In the genomic region with DNA sequence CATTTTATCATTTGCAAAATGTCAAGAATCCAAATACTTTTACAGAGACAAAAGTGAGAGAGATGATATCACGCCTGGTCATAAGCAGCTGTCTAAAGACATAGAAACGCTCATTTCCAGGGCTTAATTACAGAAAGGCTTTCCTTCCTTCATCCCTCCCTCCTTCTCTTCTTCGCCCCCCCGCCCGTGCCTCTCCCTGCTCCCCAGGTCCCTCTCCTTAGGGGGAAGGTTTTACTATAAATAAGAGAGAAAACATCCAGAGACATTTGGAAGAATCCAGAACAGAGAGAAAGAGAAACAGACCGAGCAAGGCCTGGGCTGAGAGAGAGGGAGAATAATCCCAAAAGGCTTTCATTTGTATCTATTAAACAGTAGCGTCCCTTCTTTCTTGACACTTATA, we compare ENCODE assay signal across 10 mouse cellular contexts. TPM values are rescaled to one million over a fixed set of nuclear protein-coding genes. Genes with fewer than 3 reads are reported as not detected.
A peak's percentile ranks its signal among the peaks of the same experiment; 100 is the strongest.
DNase-seq lines count a peak whose midpoint lies in the region; ATAC-seq and TF ChIP-seq lines count a peak whose summit lies in the region.
"Had no signal": no experiment of that assay in that cellular context is flagged by ENCODE, and none has a peak within 500 bp of the region (broad histone marks: within the 10 kb centered on the region; RNA-seq: fewer than 3 reads in every experiment).

No protein-coding gene starts in this region.

- H3K79me2 ChIP-seq in liver, adult 2 months (ENCODE audit: control insufficient read depth, insufficient read depth, low read length) = no peaks in the 10 kb centered on the region

- no peak for TF ChIP-seq POLR2A in liver, adult 2 months (IDR thresholded peaks at IDR 0.05; ENCODE audit: extremely low read depth, insufficient read depth, low read length)

- peak overlapping the region; percentile 83; the same call in 1 of the 2 replicates for H3K4me3 ChIP-seq in liver, adult 2 months (ENCODE audit: insufficient read depth, low read depth, low read length)
- peak overlapping the region; percentile 89 for H3K4me3 ChIP-seq in embryonic facial prominence, embryonic 12.5 days
- H3K4me3 ChIP-seq in intestine, embryonic 15.5 days (replicated peaks) = peak overlapping the region; percentile 87
- H3K4me3 ChIP-seq in neural tube, embryonic 13.5 days = peak overlapping the region; percentile 79

- peak overlapping the region; percentile 78 for H3K4me2 ChIP-seq in embryonic facial prominence, embryonic 12.5 days (replicated peaks)
- peak overlapping the region; percentile 94 for H3K4me2 ChIP-seq in intestine, embryonic 15.5 days (replicated peaks)
- peak overlapping the region; percentile 81 for H3K4me2 ChIP-seq in neural tube, embryonic 13.5 days

- DNase-seq in liver, adult 2 months (ENCODE audit: extremely low read depth, low read depth, low spot score) = no peak
- DNase-seq in liver = no peak
- no peak for DNase-seq in thymus, postnatal 36 days
- no peak for DNase-seq in gastrocnemius, adult 18-20 months (ENCODE audit: low spot score)
- no peak for DNase-seq in right cerebral cortex, adult 18-20 months

- H3K27me3 ChIP-seq in liver, adult 2 months (ENCODE audit: control insufficient read depth, insufficient read depth, low read length) = no peaks in the 10 kb centered on the region
- H3K27me3 ChIP-seq in embryonic facial prominence, embryonic 12.5 days = no peaks in the 10 kb centered on the region
- H3K27me3 ChIP-seq in intestine, embryonic 15.5 days (replicated peaks) = no peaks in the 10 kb centered on the region
- H3K27me3 ChIP-seq in neural tube, embryonic 13.5 days = no peaks in the 10 kb centered on the region

- peaks cover 10% of the 10 kb centered on the region for H3K4me1 ChIP-seq in liver, adult 2 months (ENCODE audit: control insufficient read depth, insufficient read depth, low read length)
- H3K4me1 ChIP-seq in embryonic facial prominence, embryonic 12.5 days = peaks cover 19% of the 10 kb centered on the region
- H3K4me1 ChIP-seq in intestine, embryonic 15.5 days (replicated peaks) = peaks cover 12% of the 10 kb centered on the region
- peaks cover 32% of the 10 kb centered on the region for H3K4me1 ChIP-seq in neural tube, embryonic 13.5 days (replicated peaks)

- peak overlapping the region; percentile 75 for H3K9ac ChIP-seq in liver, adult 2 months (ENCODE audit: low read depth, low read length)
- peak overlapping the region; percentile 91 for H3K9ac ChIP-seq in embryonic facial prominence, embryonic 12.5 days
- H3K9ac ChIP-seq in intestine, embryonic 15.5 days = peak overlapping the region; percentile 84
- peak overlapping the region; percentile 86 for H3K9ac ChIP-seq in neural tube, embryonic 13.5 days

- no peak for TF ChIP-seq CTCF in liver, adult 2 months (IDR thresholded peaks at IDR 0.05; ENCODE audit: low read depth, low read length)

- H3K27ac ChIP-seq in liver, adult 2 months (replicated peaks; ENCODE audit: insufficient read depth, low read depth, low read length) = no peak overlapping the region
- no peak overlapping the region for H3K27ac ChIP-seq in embryonic facial prominence, embryonic 12.5 days
- no peak overlapping the region for H3K27ac ChIP-seq in intestine, embryonic 15.5 days
- peak overlapping the region; percentile 91; the same call in 1 of the 2 replicates for H3K27ac ChIP-seq in neural tube, embryonic 13.5 days (replicated peaks)

- peaks cover 2% of the 10 kb centered on the region; the same call in 1 of the 2 replicates for H3K36me3 ChIP-seq in liver, adult 2 months (ENCODE audit: control insufficient read depth, insufficient read depth, low read length)
- H3K36me3 ChIP-seq in embryonic facial prominence, embryonic 12.5 days = peaks cover 34% of the 10 kb centered on the region
- H3K36me3 ChIP-seq in intestine, embryonic 15.5 days = peaks cover 17% of the 10 kb centered on the region; the same call in 1 of the 2 replicates
- peaks cover 45% of the 10 kb centered on the region for H3K36me3 ChIP-seq in neural tube, embryonic 13.5 days

- no peak for ATAC-seq in embryonic facial prominence, embryonic 12.5 days (ENCODE audit: insufficient number of reproducible peaks, insufficient read depth, low FRiP score, low TSS enrichment)
- ATAC-seq in intestine, embryonic 15.5 days = no peak
- no peak for ATAC-seq in neural tube, embryonic 13.5 days (ENCODE audit: low read depth)

- WGBS in liver, adult 2 months = 29% methylated on average over 7 of the region's 7 CpGs
- 19% methylated on average over 7 of the region's 7 CpGs for WGBS in embryonic facial prominence, embryonic 12.5 days
- WGBS in intestine, embryonic 15.5 days = 15% methylated on average over 7 of the region's 7 CpGs
- 24% methylated on average over 7 of the region's 7 CpGs for WGBS in neural tube, embryonic 13.5 days

- no peaks in the 10 kb centered on the region for H3K9me3 ChIP-seq in embryonic facial prominence, embryonic 12.5 days
- no peaks in the 10 kb centered on the region for H3K9me3 ChIP-seq in intestine, embryonic 15.5 days
- H3K9me3 ChIP-seq in neural tube, embryonic 13.5 days = no peaks in the 10 kb centered on the region

RNA-seq across cellular contexts. Expression of a gene that starts 0.7 kb away (rescaled TPM):
- total RNA-seq in liver, adult 2 months (2014; rRNA removed) = 6.0 and 9.1 TPM in 2 replicates
- 17.8 and 23.7 TPM in 2 replicates for polyA plus RNA-seq in liver, adult 2 months (2012; rRNA removed)
- 37.9 and 39.6 TPM in 2 replicates for polyA plus RNA-seq in embryonic facial prominence, embryonic 12.5 days (2016; fragmentation: Nextera tagmentation; extraction: Ambion mirVana)
- polyA plus RNA-seq in intestine, embryonic 15.5 days (2015; fragmentation: Nextera tagmentation; extraction: Ambion mirVana) = 32.2 and 32.9 TPM in 2 replicates
- polyA plus RNA-seq in neural tube, embryonic 13.5 days (2015; fragmentation: Nextera tagmentation; extraction: Ambion mirVana) = 50.7 and 55.5 TPM in 2 replicates
- 1 to 10 TPM; 8.3 to 8.6 TPM for total RNA-seq in gastrocnemius, adult 18-20 months (2021)

RNA-seq across cellular contexts. Expression of a gene that starts 1.0 kb away (rescaled TPM):
- 12.1 and 12.4 TPM in 2 replicates for total RNA-seq in liver, adult 2 months (2014; rRNA removed)
- polyA plus RNA-seq in liver, adult 2 months (2012; rRNA removed) = 9.4 and 11.8 TPM in 2 replicates
- polyA plus RNA-seq in embryonic facial prominence, embryonic 12.5 days (2016; fragmentation: Nextera tagmentation; extraction: Ambion mirVana) = 73.8 and 82.9 TPM in 2 replicates
- polyA plus RNA-seq in intestine, embryonic 15.5 days (2015; fragmentation: Nextera tagmentation; extraction: Ambion mirVana) = 39.8 and 41.3 TPM in 2 replicates
- 51.4 and 51.7 TPM in 2 replicates for polyA plus RNA-seq in neural tube, embryonic 13.5 days (2015; fragmentation: Nextera tagmentation; extraction: Ambion mirVana)
- total RNA-seq in gastrocnemius, adult 18-20 months (2021) = 10 to 100 TPM; 23.2 to 23.6 TPM

RNA-seq across cellular contexts. Expression of a gene that starts 13.4 kb away (rescaled TPM):
- total RNA-seq in liver, adult 2 months (2014; rRNA removed) = not detected in 2 replicates
- polyA plus RNA-seq in liver, adult 2 months (2012; rRNA removed) = not detected in 2 replicates
- polyA plus RNA-seq in embryonic facial prominence, embryonic 12.5 days (2016; fragmentation: Nextera tagmentation; extraction: Ambion mirVana) = 0.47 and 0.59 TPM in 2 replicates
- polyA plus RNA-seq in intestine, embryonic 15.5 days (2015; fragmentation: Nextera tagmentation; extraction: Ambion mirVana) = not detected in 2 replicates
- 18.1 and 23.3 TPM in 2 replicates for polyA plus RNA-seq in neural tube, embryonic 13.5 days (2015; fragmentation: Nextera tagmentation; extraction: Ambion mirVana)
- total RNA-seq in gastrocnemius, adult 18-20 months (2021) = not detected
- total RNA-seq: adrenal gland, adult 2 months; layer of hippocampus, adult 8-10 months had no signal
- polyA plus RNA-seq: adrenal gland, adult 2 months had no signal

RNA-seq across cellular contexts. Expression of a gene that starts 43.1 kb away (rescaled TPM):
- 0.09 and 0.47 TPM in 2 replicates for total RNA-seq in liver, adult 2 months (2014; rRNA removed)
- 0.35 and 0.46 TPM in 2 replicates for polyA plus RNA-seq in liver, adult 2 months (2012; rRNA removed)
- polyA plus RNA-seq in embryonic facial prominence, embryonic 12.5 days (2016; fragmentation: Nextera tagmentation; extraction: Ambion mirVana) = 2.3 and 2.8 TPM in 2 replicates
- polyA plus RNA-seq in intestine, embryonic 15.5 days (2015; fragmentation: Nextera tagmentation; extraction: Ambion mirVana) = 1.3 and 2.2 TPM in 2 replicates
- 3.3 and 3.4 TPM in 2 replicates for polyA plus RNA-seq in neural tube, embryonic 13.5 days (2015; fragmentation: Nextera tagmentation; extraction: Ambion mirVana)
- under 1 TPM; 0.30 to 0.47 TPM for total RNA-seq in gastrocnemius, adult 18-20 months (2021)

RNA-seq across cellular contexts. Expression of a gene that starts 46.9 kb away (rescaled TPM):
- not detected in 2 replicates for total RNA-seq in liver, adult 2 months (2014; rRNA removed)
- 0.07 and 0.15 TPM in 2 replicates for polyA plus RNA-seq in liver, adult 2 months (2012; rRNA removed)
- 2.6 and 2.7 TPM in 2 replicates for polyA plus RNA-seq in embryonic facial prominence, embryonic 12.5 days (2016; fragmentation: Nextera tagmentation; extraction: Ambion mirVana)
- 3.4 and 3.7 TPM in 2 replicates for polyA plus RNA-seq in intestine, embryonic 15.5 days (2015; fragmentation: Nextera tagmentation; extraction: Ambion mirVana)
- 95.9 and 99.9 TPM in 2 replicates for polyA plus RNA-seq in neural tube, embryonic 13.5 days (2015; fragmentation: Nextera tagmentation; extraction: Ambion mirVana)
- under 1 TPM; 0.52 to 0.53 TPM for total RNA-seq in gastrocnemius, adult 18-20 months (2021)

Comparison
In these comparisons a context has a peak if more than half of its experiments do, and no peak if none do; other contexts are left out.
1. RNA of a gene that starts 13.4 kb away (polyA plus RNA-seq): 18.1 to 23.3 TPM in neural tube, embryonic 13.5 days; 0.47 to 0.59 TPM in embryonic facial prominence, embryonic 12.5 days, not detected in intestine, embryonic 15.5 days and not detected in liver, adult 2 months; every median in the first group is over 10 times any median in the second.
2. Peak in every context shown above with its lines, with median percentiles within 50 percentile points of each other: H3K4me3 ChIP-seq, H3K9ac ChIP-seq and H3K4me2 ChIP-seq.